Mouse (Mus musculus) forebrain, postnatal 0 days (tissue): ENCODE measurements around the gene Gm5767. TPM values are rescaled to one million over a fixed set of nuclear protein-coding genes. Genes with fewer than 3 reads are reported as not detected.

Experiments
- ATAC-seq: fragments of 200-750 bp; cut with Nextera tagmentation; 2 replicates; pipeline ENCODE4 v1.8.0; 2017; ENCODE audit warnings: mild to moderate bottlenecking, moderate library complexity
- DNase-seq: peaks from one replicate; pipeline ENCODE4 v3.0.0-alpha.2; 2015
- H3K27ac ChIP-seq: fragments of 300-500 bp; sonication (generic); 2 replicates; pipeline ENCODE4 v1.5.1; 2014; ENCODE audit warnings: low read depth, mild to moderate bottlenecking, antibody characterized with exemption, low read length, moderate library complexity, mixed read lengths
- H3K27me3 ChIP-seq: fragments of 300-500 bp; sonication (generic); 2 replicates; pipeline ENCODE4 v1.6.1; 2014; ENCODE audit warnings: mild to moderate bottlenecking, low read length, mixed read lengths; ENCODE audit not compliant: insufficient read depth
- H3K36me3 ChIP-seq: fragments of 300-500 bp; sonication (generic); 2 replicates; pipeline ENCODE4 v1.6.1; 2014; ENCODE audit warnings: mild to moderate bottlenecking, moderate library complexity; ENCODE audit not compliant: insufficient read depth
- H3K4me1 ChIP-seq: fragments of 300-500 bp; sonication (generic); 2 replicates; pipeline ENCODE4 v1.6.1; 2014; ENCODE audit warnings: antibody characterized with exemption; ENCODE audit not compliant: insufficient read depth
- H3K4me2 ChIP-seq: fragments of 300-500 bp; sonication (generic); 2 replicates; pipeline ENCODE4 v1.6.1; 2014; ENCODE audit warnings: low read depth, mild to moderate bottlenecking, moderate library complexity
- H3K4me3 ChIP-seq: fragments of 300-500 bp; sonication (generic); 2 replicates; pipeline ENCODE4 v1.5.1; 2014; ENCODE audit warnings: low read depth, low read length, mixed read lengths
- H3K9ac ChIP-seq: fragments of 300-500 bp; sonication (generic); 2 replicates; pipeline ENCODE4 v1.6.1; 2014; ENCODE audit warnings: mild to moderate bottlenecking
- H3K9me3 ChIP-seq: fragments of 300-500 bp; sonication (generic); 2 replicates; pipeline ENCODE4 v1.6.1; 2016; ENCODE audit warnings: low read length
- CTCF ChIP-seq: sonication (generic); IDR thresholded peaks from 2 replicates; pipeline ENCODE4 v1.5.1; 2016; ENCODE audit warnings: antibody characterized with exemption, control low read depth, low read depth
- WGBS: fragments of 180-500 bp; shearing (Covaris S2); extraction: QIAGEN DNeasy Blood & Tissue Kit; methylation state at CpG from one replicate; pipeline ENCODE4 v1.1.7; 2014; 5-methylcytosine and 5-hydroxymethylcytosine counted together
- polyA plus RNA-seq: library from polyadenylated mRNA; unstranded; fragments of >200 nt; fragmentation: Nextera tagmentation; extraction: Ambion mirVana; gene quantifications from 2 replicates; pipeline ENCODE4 v1.2.1, GENCODE M21; 2015
- total RNA-seq: library from RNA; depleted of rRNA; stranded (reverse); fragments of >200 nt; gene quantifications from 2 replicates; pipeline ENCODE4 v1.2.3, GENCODE M21; 2014

The Gm5767 gene
- total and polyA plus RNA-seq, 2 experiments from 2014 or later: not detected

DNA sequence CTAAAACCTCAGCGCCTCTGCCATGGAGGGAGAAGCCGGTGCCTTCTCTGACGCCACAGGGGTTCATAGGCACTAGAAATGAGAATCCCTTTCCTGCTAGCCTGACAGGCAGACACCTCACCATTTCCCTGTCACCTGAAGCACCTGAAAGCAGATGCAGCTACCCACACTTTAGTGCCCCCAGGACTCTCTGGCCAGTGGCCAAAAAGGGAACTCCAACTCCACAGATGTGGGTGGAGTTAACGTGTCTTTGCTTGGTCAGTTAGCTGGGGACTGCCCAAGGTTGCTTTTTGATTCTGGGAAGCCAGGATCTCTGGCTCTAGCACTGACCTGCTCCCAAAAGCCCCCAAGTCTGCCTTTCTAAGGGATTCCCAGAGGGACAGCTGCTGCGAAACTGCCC, 11.1 kb upstream of the Gm5767 start:
- ATAC-seq (no peak), DNase-seq (no peak)
- peak overlapping the region; percentile 76 for H3K9ac ChIP-seq
- H3K4me3 ChIP-seq: peak overlapping the region; percentile 73
- H3K4me1 ChIP-seq: peaks cover 25% of the 10 kb centered on the region
- no peaks in the 10 kb centered on the region for H3K9me3 ChIP-seq
- no peaks in the 10 kb centered on the region for H3K27me3 ChIP-seq
- WGBS: 58% methylated on average over 5 of the region's 5 CpGs
- peak overlapping the region; percentile 79 for H3K4me2 ChIP-seq
- TF ChIP-seq CTCF: no peak
- peak overlapping the region; percentile 31; the same call in 1 of the 2 replicates for H3K27ac ChIP-seq
- 0 out of 2 replicates have a peak, but pooled peaks cover 6% of the 10 kb centered on the region for H3K36me3 ChIP-seq

DNA sequence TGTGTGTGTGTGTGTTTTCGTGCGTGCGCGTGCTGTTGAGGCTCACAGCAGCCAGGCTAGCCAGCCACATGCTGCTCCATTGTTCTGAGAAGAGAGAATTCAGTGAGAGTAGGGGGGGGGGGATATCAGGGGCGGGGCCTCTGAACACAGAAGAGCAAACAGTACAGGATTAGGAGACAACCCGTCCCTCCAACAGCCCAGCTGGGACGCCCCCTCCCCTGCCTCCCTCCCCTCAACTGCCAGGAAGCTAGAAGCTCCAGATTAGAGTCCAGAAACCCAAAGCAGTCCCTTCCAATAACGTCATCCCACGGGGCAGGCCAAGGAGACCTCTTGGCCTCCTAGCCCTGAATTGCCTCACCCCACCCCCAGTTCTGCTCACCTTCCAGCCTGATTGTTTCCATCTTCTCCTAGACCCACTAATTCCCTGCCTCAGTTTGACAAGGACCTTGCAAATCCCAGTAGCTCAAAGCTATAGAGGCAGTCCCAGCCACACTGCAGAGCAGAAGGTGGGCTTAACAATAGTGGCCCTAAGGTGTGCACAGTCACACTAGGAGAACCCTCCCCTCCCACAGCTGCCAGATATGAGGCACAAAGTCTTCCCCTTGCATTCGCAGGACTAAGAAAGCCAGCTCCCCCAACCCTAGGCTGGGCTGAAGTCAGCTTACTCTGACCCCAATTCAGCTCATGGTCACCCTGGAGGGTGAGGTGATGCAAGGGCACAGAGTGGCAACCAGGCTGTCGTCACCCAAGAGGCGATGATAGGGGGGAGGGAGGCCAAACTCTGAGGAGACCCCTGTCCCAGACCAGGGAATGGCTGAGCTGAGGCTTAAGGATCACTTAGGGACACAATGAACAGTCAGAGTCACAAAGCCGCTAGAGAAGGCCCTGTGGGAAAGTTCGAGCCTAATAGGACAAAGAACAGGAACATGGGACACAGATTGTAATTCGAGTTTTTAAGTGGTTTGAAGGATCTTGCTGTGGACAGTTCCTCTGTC, 10.2 kb upstream of the Gm5767 start:
- peak overlapping the region; percentile 76 for H3K9ac ChIP-seq
- H3K9me3 ChIP-seq: no peaks in the 10 kb centered on the region
- H3K4me1 ChIP-seq: peaks cover 25% of the 10 kb centered on the region
- DNase-seq: peak; percentile 60
- H3K4me2 ChIP-seq: peak overlapping the region; percentile 79
- ATAC-seq: peak; percentile 61
- H3K27ac ChIP-seq: peak overlapping the region; percentile 59
- 0 out of 2 replicates have a peak, but pooled peaks cover 6% of the 10 kb centered on the region for H3K36me3 ChIP-seq
- WGBS: 8% methylated on average over 15 of the region's 15 CpGs
- no peak for TF ChIP-seq CTCF
- peak overlapping the region; percentile 73 for H3K4me3 ChIP-seq
- H3K27me3 ChIP-seq: no peaks in the 10 kb centered on the region

DNA sequence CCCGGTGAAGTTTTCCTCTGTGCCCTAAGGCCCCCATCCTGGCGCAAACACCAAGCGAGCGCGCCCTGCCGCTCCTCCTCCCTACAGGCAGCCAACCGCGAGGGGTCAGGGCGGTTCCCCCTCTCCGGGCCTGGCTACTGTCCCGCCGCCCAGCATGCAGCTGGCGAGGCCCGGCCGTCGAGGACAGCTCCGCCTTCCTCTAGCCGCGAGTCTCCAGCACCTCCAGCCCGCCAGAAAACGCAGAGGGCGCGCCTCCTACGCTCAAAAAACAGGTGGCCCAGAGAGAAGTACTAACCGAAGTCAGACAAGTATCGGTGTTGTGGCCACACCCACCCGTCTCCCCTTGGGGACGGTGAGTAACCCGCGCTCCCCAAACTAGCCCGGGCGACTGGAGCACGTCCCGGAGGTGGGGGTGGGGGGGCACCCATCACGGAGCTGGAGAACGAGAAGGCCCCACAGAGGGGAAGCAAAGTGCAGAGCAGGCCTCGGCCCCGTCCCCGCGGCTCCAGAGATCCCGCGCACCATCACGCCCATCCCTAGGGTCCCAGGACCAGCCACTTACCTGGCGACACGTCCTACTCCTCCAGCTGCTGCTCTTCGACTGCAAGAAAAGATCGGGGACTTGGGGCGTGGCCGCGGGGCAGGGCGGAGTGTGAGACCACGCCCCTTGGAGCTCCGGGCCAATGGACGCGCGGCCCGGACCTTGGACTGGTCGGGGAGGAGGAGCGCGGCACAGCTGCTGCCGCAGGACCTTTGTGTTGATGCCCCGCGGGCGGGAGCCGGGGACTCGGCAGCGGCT, 8.8 kb upstream of the Gm5767 start, which contains the start of gene Carhsp1:
Gene Carhsp1, minus strand, starts transcription at position 605 of the 799 bp plus-strand sequence.
- DNase-seq (peak; percentile 90), ATAC-seq (peak; percentile 89)
- Histone ChIP-seq H3K27ac (peak within 1 kb of the TSS; percentile 64), H3K4me2 (peak within 1 kb of the TSS; percentile 79), H3K9ac (peak within 1 kb of the TSS; percentile 76), H3K27me3 (no peaks in the 10 kb centered on the region), H3K4me1 (peaks cover 25% of the 10 kb centered on the region), H3K4me3 (peak within 1 kb of the TSS; percentile 73), H3K9me3 (no peaks in the 10 kb centered on the region), H3K36me3 (no peaks in the 10 kb centered on the region)
- 1% methylated on average over 67 of the region's 67 CpGs for WGBS
- peak; percentile 36 for TF ChIP-seq CTCF

GRCm38 (mm10) chr16:8672350-8672687, 8.3 kb upstream of the Gm5767 start:
- peak overlapping the region; percentile 79 for H3K4me2 ChIP-seq
- TF ChIP-seq CTCF: no peak
- no peaks in the 10 kb centered on the region for H3K27me3 ChIP-seq
- ATAC-seq: no peak
- no peak for DNase-seq
- under 1% methylated on average over 18 of the region's 18 CpGs for WGBS
- H3K9ac ChIP-seq: peak overlapping the region; percentile 76
- peak overlapping the region; percentile 64 for H3K27ac ChIP-seq
- H3K4me1 ChIP-seq: peaks cover 25% of the 10 kb centered on the region
- peak overlapping the region; percentile 73 for H3K4me3 ChIP-seq
- no peaks in the 10 kb centered on the region for H3K9me3 ChIP-seq
- no peaks in the 10 kb centered on the region for H3K36me3 ChIP-seq

DNA sequence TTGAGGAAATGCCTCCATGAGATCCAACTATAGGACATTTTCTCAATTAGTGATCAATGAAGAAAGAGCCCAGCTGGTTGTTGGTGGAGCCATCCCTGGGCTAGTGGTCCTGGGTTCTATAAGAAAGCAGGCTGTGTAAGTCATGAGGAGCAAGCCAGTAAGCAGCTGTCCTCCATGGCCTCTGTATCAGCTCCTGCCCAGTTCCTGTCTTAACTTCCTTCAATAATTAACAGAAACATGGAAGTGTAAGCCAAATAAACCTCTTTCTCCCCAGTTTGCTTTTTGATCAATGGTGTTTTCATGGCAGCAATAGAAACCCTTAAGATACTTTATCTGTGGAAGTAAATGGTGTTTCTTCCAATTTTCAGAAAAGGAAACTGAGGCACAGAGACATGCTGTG, 7.8 kb upstream of the Gm5767 start:
- H3K4me1 ChIP-seq: peaks cover 25% of the 10 kb centered on the region
- DNase-seq: no peak
- H3K4me3 ChIP-seq: no peak overlapping the region; the same call in 1 of the 2 replicates
- peak overlapping the region; percentile 76 for H3K9ac ChIP-seq
- H3K27me3 ChIP-seq: no peaks in the 10 kb centered on the region
- H3K36me3 ChIP-seq: no peaks in the 10 kb centered on the region
- H3K9me3 ChIP-seq: no peaks in the 10 kb centered on the region
- H3K27ac ChIP-seq: no peak overlapping the region
- no peak for ATAC-seq
- TF ChIP-seq CTCF: no peak
- peak overlapping the region; percentile 79 for H3K4me2 ChIP-seq

GRCm38 (mm10) chr16:8673343-8673742, 7.2 kb upstream of the Gm5767 start:
- Histone ChIP-seq H3K4me1 (peaks cover 25% of the 10 kb centered on the region), H3K27ac (no peak overlapping the region), H3K27me3 (no peaks in the 10 kb centered on the region), H3K4me2 (0 out of 2 replicates have a peak overlapping the region, but pooled peaks have one; percentile 79), H3K36me3 (no peaks in the 10 kb centered on the region), H3K9ac (no peak overlapping the region), H3K9me3 (no peaks in the 10 kb centered on the region), H3K4me3 (no peak overlapping the region)
- DNase-seq: no peak
- no peak for ATAC-seq
- 56% methylated on average over 6 of the region's 6 CpGs for WGBS
- TF ChIP-seq CTCF: no peak

DNA sequence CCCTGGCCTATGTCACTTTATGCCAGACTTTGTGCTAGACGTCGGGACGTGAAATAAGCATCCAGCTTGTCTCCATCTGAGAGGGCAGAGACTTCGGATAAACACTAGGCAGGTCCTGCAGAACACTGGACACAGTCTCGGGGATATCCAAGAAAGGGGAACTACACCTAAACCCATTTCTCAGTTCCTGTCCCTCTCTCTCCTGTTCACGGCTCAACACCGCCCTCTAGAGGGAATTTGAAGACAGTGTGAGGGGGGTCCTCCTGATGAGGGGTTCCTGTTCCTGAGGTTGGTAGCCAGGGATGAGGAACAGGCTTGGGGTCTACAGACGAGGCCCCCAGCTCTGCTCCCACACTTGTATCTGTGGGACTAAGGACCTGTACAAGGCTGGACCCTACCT, 6.4 kb upstream of the Gm5767 start:
- no peak overlapping the region for H3K9ac ChIP-seq
- H3K27me3 ChIP-seq: no peaks in the 10 kb centered on the region
- H3K36me3 ChIP-seq: no peaks in the 10 kb centered on the region
- no peak overlapping the region for H3K4me3 ChIP-seq
- no peaks in the 10 kb centered on the region for H3K9me3 ChIP-seq
- DNase-seq (peak; percentile 80), ATAC-seq (peak; percentile 28; the same call in 1 of the 2 replicates)
- H3K4me2 ChIP-seq: no peak overlapping the region
- peaks cover 20% of the 10 kb centered on the region for H3K4me1 ChIP-seq
- peak; percentile 92 for TF ChIP-seq CTCF
- H3K27ac ChIP-seq: no peak overlapping the region
- 4% methylated on average over 8 of the region's 8 CpGs for WGBS
